Mouse (Mus musculus): ENCODE results near the gene Mgp.
"Not testable (repeated sequence)": the region's sequence is repeated elsewhere in the genome, so short reads cannot be mapped to it uniquely, and the experiment has no call there.

The Mgp gene

GRCm38 (mm10) chr6:136897789-136898188 is 22.2 kb upstream of the Mgp start:
- DNase-seq, result no peak

GRCm38 (mm10) chr6:136894532-136895339 is 19.1 kb upstream of the Mgp start:
- no peak for DNase-seq

- DNase-seq, result no peak
These were observed 16.4 kb upstream of the Mgp start for GRCm38 (mm10) chr6:136892002-136892401.

GRCm38 (mm10) chr6:136889554-136889953 is 13.9 kb upstream of the Mgp start:
- no peak for DNase-seq

- no peak for DNase-seq
These were observed 13.4 kb upstream of the Mgp start for GRCm38 (mm10) chr6:136889067-136889466.

GRCm38 (mm10) chr6:136887854-136888253 is 12.2 kb upstream of the Mgp start:
- DNase-seq, result no peak

DNA sequence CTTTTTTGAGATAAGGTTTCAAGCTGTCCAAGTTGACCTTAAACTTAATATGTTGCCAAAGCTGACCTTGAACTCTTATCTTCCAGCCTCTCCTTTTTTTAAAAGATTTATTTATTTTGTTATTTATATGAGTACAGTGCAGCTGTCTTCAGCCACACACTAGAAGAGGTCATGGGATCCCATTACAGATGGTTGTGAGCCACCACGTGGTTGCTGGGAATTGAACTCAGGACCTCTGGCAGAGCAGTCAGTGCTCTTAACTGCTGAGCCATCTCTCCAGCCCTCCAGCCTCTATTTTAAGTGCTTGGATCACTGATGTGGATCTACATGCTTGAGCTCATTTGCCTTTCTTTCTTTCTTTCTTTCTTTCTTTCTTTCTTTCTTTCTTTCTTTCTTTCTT is 9.1 kb upstream of the Mgp start:
- not testable (repeated sequence) for DNase-seq

DNA sequence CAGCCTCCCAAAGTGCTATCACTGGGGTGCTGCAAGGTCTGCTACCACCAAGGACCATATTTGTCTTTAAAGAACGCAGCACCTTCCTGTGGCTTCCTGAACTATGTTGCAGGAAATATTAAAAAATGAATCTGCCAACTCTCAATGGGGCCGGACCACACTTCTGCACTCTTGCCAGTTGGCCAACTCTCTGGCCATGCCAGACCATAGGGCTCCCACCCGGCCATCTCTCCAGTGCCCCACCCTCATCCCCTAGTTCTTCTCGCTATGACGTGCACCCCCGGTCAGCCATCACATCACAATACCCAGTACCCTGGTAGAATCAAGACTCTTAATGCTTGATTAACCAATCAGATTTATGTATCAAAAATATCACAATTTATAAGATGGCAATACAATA is 8.3 kb upstream of the Mgp start:
- no peak for DNase-seq

DNA sequence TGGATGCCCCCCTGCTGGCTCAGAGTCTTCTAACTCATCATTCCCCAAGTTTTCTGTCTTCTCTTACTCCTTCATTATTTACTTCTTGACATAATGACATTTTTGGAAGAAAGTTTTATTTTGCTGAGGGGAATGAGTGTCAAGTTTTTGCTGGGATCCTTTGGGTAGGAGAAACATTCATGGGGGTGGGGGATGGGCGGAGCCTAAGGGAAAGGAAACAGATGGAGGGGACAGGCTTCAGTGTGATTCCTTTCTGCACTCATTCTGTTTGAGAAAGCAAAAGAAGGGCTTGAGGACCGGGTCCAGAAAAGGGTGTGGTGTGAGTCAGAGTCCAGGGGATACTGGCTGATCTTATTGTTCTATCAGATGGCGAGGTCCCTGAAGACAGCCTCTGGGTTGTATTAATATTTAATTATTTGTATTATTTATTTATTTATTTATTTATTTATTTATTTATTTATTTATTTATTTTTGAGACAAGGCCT is 7.8 kb upstream of the Mgp start:
- DNase-seq, result no peak

- DNase-seq, result no peak
These were observed 6.1 kb upstream of the Mgp start for GRCm38 (mm10) chr6:136881678-136882077.

GRCm38 (mm10) chr6:136874599-136874998 is 1.0 kb downstream of the Mgp start:
- no peak for DNase-seq

GRCm38 (mm10) chr6:136868921-136869320 is 6.7 kb downstream of the Mgp start:
- no peak for DNase-seq

DNA sequence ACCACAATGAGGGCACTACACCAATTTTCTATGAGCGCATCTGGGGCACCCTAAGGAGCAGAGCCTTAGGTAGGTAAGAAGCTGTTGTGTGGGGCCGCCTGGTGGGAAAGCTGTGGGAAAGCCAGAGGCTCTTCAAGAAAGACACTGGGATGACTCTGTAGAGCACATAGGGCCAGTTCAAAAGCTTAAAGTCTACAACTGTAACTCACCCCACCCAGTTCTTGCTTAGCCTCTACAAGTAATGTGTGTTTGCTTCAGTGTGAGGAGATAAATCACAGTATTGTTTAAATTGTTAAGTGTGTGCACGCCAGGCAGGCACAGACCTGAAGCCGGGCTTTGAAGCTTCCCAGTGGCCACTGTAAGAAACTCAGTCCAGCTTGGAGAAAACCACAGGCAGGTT is 9.5 kb downstream of the Mgp start:
- no peak for DNase-seq

- DNase-seq, result no peak
These were observed 10.3 kb downstream of the Mgp start for GRCm38 (mm10) chr6:136865360-136865759.

- no peak for DNase-seq
These were observed 14.6 kb downstream of the Mgp start for GRCm38 (mm10) chr6:136861020-136861419.

DNA sequence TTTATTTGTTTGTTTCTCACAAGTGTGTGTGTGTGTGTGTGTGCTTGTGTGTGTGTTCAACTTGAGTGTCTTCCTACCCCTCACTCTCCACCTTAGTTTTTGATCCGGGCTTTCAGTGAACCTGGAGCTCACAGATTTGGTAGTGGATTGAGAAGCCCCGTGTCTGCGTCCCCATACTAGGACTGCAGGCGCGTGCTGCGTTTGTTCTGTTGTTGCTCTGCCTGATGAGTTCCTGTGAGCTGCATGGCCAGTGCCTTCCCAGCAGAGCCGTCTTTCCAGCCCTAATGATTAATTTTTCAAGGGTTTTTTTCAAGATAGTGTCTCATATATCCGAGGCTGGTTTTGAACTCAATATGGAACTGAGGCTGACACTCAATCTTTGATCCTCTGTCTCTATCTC is 17.2 kb downstream of the Mgp start:
- DNase-seq, result no peak

DNA sequence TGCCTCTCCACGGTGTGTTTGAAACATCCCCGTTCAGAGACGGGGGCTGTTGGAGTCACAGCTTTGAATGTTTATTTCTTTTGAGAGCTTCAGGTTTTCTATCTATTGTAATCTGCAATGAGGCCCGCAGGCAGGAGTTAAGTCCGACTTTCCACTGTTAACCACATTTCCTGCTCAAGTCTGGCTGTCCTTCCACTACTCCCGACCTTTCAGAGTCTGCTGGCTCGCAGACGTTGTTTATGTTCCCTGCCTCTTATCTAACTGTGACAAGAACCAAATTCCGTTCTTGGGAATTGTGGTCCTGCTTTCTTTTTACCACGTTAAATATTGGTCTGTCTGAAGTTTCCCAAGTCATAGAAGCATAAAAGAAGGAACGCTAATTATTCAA is 17.8 kb downstream of the Mgp start:
- no peak for DNase-seq

GRCm38 (mm10) chr6:136857186-136857872 is 18.3 kb downstream of the Mgp start, which contains the start of gene Art4:
Gene Art4, minus strand, starts transcription at chr6:136857733.
- DNase-seq, result peak; percentile 70 to 72

DNA sequence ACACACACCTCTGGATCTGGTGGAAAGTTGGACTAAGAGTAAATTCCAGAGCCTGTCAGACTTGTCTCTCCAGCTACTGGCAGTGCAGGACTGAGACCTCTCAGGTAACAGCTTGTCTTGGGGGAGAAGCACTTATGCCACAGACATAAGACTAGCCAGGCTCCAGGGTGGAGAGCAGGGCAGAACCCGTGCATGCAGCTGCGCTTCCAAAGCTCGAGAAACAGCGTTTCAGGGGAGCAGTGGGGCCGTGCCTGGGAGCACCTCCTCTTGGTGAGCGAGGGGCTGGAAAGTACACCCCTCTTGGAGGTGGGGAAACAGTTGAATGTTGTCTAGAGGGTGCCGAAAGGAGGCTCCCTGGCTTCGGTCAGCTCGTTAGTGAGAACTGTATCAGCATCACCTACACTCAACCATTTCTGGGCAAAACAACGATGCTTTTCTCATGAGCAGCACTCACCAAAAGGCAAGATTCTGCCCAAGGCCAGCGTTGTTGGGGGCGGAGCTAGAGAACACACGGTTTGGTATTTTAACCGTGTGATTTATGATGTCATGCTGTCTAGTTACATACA is 19.5 kb downstream of the Mgp start:
- DNase-seq, result peak; percentile 59 to 68

GRCm38 (mm10) chr6:136855183-136855582 is 20.4 kb downstream of the Mgp start:
- DNase-seq, result no peak

DNA sequence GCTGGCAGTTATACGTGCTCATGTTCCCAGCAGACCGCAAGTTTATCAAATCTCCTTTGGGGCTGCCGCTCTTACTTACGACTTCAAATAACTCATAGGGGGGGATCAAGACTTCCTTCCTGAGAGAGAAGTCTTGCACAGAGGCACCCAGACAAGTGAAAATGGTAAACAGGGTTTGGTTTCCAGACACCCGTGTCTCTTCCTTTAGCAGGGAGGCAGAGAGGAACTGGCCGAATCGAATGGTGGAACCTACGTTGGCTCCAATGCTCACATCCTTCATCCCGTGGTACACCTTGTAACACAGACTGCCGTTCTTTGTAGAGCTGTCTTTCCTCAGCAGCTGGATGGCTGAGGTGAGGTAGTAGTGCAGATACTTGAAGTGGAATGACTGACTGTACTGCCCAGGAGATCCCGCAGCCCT is 21.3 kb downstream of the Mgp start:
- peak; percentile 63 to 75 for DNase-seq

- DNase-seq, result peak in 1 of 2 experiments; percentile 55
These were observed 22.9 kb downstream of the Mgp start for GRCm38 (mm10) chr6:136852762-136853161.

DNA sequence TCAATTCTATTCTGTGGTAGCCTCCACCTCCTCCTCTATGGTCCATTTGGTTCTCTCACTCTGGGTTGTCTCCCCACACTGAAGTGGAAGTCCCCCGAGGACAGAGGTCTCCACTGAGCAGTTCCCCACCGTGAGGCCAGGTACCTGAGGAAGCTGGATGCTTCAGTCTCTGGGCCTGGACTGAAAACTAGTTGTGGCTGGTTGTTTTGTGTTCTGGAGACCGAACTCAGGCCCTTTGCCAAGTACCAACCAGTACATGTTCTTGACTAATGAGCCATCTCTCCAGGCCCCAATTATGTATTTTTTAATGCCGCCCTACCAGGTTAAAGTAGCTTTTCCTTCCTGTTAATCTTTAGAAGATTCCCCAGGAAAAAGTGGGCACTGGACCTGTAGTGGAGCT is 23.3 kb downstream of the Mgp start:
- no peak for DNase-seq

DNA sequence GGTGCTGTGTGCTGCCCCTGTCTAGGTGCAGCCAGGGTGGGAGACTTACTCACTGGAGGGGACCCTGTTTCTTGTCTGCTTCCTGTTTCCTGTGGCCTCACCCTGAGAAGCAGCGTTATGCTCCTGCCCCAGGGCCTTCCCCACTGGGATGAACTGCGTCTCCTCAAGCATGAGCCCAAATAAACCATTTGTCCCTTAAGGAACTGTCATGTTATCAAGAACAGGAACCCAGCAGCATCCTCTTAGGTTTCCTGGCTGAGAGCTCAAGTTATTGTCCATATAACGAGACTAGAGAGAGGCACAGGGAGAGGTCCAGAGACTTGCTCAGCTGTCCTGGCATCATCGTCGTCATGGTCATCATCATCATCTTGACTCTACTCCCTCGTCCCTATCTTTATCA is 25.4 kb downstream of the Mgp start:
- DNase-seq, result peak in 1 of 2 experiments; percentile 26
